Mouse (Mus musculus) right cerebral cortex, postnatal 14 days (tissue): ENCODE results near the gene Olfr646.

Source experiments
- DNase-seq: peaks from one replicate; pipeline ENCODE4 v3.0.0; 2022

Olfr646 gene

DNA sequence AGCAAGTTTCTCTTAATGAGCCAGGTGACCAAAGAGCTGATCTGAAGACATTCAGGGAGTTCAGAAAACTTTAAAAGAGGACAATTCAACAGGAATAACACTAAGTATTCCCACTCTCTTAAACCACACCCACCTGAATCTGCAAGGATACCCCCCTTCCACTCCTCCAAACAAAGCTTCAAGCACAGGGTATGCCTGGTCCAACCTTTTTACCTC is at the start of gene Olfr646:
Gene Olfr646, plus strand, starts transcription at position 117 of the 216 bp plus-strand sequence.
- no peak for DNase-seq

DNA sequence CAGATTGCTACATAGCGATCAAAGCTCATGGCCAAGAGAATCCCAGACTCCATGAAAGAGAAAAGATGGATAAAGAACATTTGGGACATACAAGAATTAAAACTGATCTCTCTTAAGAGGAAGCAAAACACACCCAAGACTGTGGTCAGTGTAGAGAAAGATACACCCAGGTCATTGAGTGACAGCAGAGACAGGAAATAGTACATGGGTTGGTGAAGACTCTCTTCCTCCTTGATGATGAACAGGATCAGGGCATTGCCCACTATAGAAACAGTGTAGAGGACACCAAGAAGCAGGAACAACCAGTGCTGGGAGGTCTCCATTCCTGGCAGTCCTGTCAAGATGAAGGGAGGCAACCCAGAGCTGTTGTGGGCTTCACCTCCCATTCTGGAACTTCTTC is 45.5 kb upstream of the Olfr646 start:
- DNase-seq: no peak

GRCm38 (mm10) chr7:104061345-104061744 is 43.3 kb upstream of the Olfr646 start, which contains the start of gene 4930516K23Rik:
Gene 4930516K23Rik (minus strand): TSS chr7:104061445.
- no peak for DNase-seq

- no peak for DNase-seq
These were observed 32.9 kb upstream of the Olfr646 start, which contains the start of gene Olfr644 for GRCm38 (mm10) chr7:104071769-104072168. Gene Olfr644 (minus strand): TSS chr7:104071869.

GRCm38 (mm10) chr7:104085365-104085764 is 19.3 kb upstream of the Olfr646 start, which contains the start of gene Olfr645:
Gene Olfr645 (minus strand): TSS chr7:104085465.
- no peak for DNase-seq

DNA sequence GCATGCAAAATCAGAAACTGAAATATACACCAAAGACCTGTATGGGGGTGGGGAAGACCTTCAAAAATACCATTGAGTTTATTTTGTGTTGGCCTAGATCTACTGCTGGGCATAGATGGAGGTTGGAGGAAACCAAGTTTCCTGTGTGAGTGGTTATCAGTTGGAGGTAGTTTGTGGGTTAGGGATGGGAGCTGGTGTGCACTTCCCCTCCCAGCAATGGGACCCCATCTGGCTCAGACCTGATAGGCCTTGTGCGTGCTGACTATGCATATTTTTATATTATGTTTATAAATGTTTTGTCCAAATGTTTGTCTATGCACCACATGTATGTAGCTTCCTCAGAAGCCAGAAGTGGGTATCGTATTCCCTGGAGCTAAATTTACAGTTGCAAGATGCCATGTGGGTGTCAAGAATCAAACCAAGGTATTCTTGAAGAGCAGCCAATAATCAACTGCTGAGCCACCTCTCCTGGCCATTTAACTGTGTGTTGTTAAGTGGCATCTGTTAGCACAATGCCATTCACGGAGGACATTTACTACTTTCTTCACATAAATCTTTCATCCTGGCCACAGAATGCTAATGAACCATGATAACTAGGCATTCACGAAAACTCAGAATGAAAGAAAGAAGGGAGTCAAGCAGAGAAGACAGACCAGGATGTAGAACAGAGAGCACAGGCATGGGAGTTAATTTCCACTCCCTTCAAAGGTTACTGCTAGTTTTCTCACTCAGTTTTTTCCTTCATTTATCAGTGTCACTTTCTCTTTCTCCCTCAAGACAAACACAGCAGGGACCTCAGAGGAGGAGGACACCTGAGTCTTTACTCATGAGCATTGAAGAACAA is 538 bp upstream of the Olfr646 start:
- DNase-seq: no peak

GRCm38 (mm10) chr7:104129726-104130125 is 25.1 kb downstream of the Olfr646 start, which contains the start of gene Ubqln5:
Gene Ubqln5 (minus strand): TSS chr7:104129826.
- DNase-seq: no peak

- no peak for DNase-seq
These were observed 32.6 kb downstream of the Olfr646 start, which contains the start of gene Olfr643 for GRCm38 (mm10) chr7:104137305-104137704. Gene Olfr643 (minus strand): TSS chr7:104137405.

DNA sequence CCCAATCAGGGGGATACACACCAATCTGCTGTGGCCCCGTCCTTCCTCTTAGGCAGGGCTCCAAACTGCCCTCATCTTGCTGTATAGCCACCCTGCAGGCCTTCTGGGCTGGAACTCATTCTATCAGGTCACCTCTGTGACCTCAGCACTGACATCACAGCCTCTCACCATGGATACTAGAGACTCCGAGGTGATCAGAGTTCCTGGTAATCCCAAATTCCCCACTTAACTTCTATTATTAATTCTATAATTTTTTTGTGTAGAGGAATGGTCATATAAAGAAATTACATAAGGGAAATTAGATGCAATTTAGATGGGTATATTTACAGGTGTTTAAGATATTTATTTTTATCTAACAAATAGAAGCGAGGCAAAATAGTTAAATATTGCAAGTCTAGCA is 38.5 kb downstream of the Olfr646 start, which contains the start of gene Ubqln3:
Gene Ubqln3, minus strand, starts transcription at position 101 of the 400 bp plus-strand sequence.
- DNase-seq: no peak

DNA sequence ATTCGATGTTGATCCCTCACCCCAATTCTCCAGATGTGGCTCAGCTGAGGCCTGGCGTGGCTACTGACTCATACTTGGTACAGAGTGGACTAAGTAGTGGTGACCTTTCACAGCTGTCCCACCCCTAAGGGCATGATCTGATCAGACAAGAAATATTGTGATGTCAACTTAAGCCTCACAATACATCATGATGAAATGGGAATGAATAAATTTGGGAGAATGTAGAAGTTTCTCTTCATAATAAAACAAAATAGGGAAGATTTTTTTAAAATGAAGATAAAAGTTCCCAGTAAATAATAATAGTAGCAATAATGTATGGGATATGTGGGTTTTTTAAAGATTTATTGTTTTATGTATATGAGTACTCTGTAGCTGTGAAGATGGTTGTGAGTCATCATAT is 45.8 kb downstream of the Olfr646 start, which contains the start of gene Ubqlnl:
Gene Ubqlnl, minus strand, starts transcription at position 101 of the 400 bp plus-strand sequence.
- no peak for DNase-seq
